Mouse (Mus musculus) ZHBTc4 (cell line): ENCODE measurements around the gene Ep300.
"Not testable (repeated sequence)": the region's sequence is repeated elsewhere in the genome, so short reads cannot be mapped to it uniquely, and the experiment has no call there.

Experiments
- DNase-seq: peaks from one replicate; pipeline ENCODE4 v3.0.0-alpha.2; 2011; ENCODE audit warnings: low read depth, low spot score

Gene Ep300

GRCm38 (mm10) chr15:81700601-81701000 lies 115.5 kb downstream of the Ep300 start:
- peak; percentile 93 for DNase-seq

GRCm38 (mm10) chr15:81701350-81701749 lies 116.2 kb downstream of the Ep300 start:
- DNase-seq = not testable (repeated sequence)
